Mouse (Mus musculus) liver, embryonic 13.5 days (tissue): ENCODE measurements around the gene Cwc27. TPM values are rescaled to one million over a fixed set of nuclear protein-coding genes. Genes with fewer than 3 reads are reported as not detected.

Experiments
- ATAC-seq: fragments of 200-750 bp; cut with Nextera tagmentation; 2 replicates; pipeline ENCODE4 v1.8.0; 2017; ENCODE audit warnings: low read depth, mild to moderate bottlenecking, moderate number of reproducible peaks, moderate library complexity
- DNase-seq: peaks from one replicate; pipeline ENCODE4 v3.0.0; 2022
- H3K27ac ChIP-seq: fragments of 300-500 bp; sonication (generic); 2 replicates; pipeline ENCODE4 v1.5.1; 2015; ENCODE audit warnings: moderate library complexity, mild to moderate bottlenecking, inconsistent platforms
- H3K27me3 ChIP-seq: fragments of 300-500 bp; sonication (generic); 2 replicates; pipeline ENCODE4 v1.6.1; 2015; ENCODE audit warnings: mild to moderate bottlenecking, inconsistent platforms
- H3K36me3 ChIP-seq: fragments of 300-500 bp; sonication (generic); 2 replicates; pipeline ENCODE4 v1.6.1; 2015; ENCODE audit warnings: mild to moderate bottlenecking, inconsistent platforms
- H3K4me1 ChIP-seq: fragments of 300-500 bp; sonication (generic); replicated peaks from 2 replicates; pipeline ENCODE4 v1.6.1; 2015; ENCODE audit warnings: inconsistent platforms
- H3K4me2 ChIP-seq: fragments of 300-500 bp; sonication (generic); 2 replicates; pipeline ENCODE4 v1.6.1; 2015; ENCODE audit warnings: inconsistent platforms, mild to moderate bottlenecking, moderate library complexity
- H3K4me3 ChIP-seq: fragments of 300-500 bp; sonication (generic); replicated peaks from 2 replicates; pipeline ENCODE4 v1.5.1; 2015; ENCODE audit warnings: mild to moderate bottlenecking, inconsistent platforms
- H3K9ac ChIP-seq: fragments of 300-500 bp; sonication (generic); 2 replicates; pipeline ENCODE4 v1.6.1; 2015; ENCODE audit warnings: mild to moderate bottlenecking, inconsistent platforms
- H3K9me3 ChIP-seq: fragments of 300-500 bp; sonication (generic); replicated peaks from 2 replicates; pipeline ENCODE4 v1.6.1; 2016; ENCODE audit warnings: inconsistent platforms
- WGBS: fragments of 180-500 bp; shearing (Covaris S2); methylation state at CpG from one replicate; pipeline ENCODE4 v1.1.7; 2015; ENCODE audit not compliant: insufficient replicate concordance; 5-methylcytosine and 5-hydroxymethylcytosine counted together
- polyA plus RNA-seq: library from polyadenylated mRNA; unstranded; fragments of >200 nt; fragmentation: Nextera tagmentation; extraction: Ambion mirVana; gene quantifications from 2 replicates; pipeline ENCODE4 v1.2.1, GENCODE M21; 2015

The Cwc27 gene
- polyA plus RNA-seq, 1 experiment from 2014 or later: 12.4 TPM

- WGBS: 81% methylated on average over 1 of the region's 1 CpGs
- Histone ChIP-seq H3K4me2 (no peak overlapping the region), H3K27me3 (no peaks in the 10 kb centered on the region), H3K9ac (no peak overlapping the region), H3K9me3 (no peaks in the 10 kb centered on the region), H3K27ac (no peak overlapping the region), H3K36me3 (peaks cover 11% of the 10 kb centered on the region), H3K4me3 (no peak overlapping the region), H3K4me1 (peaks cover 45% of the 10 kb centered on the region)
- ATAC-seq (no peak), DNase-seq (no peak)
Observed at GRCm38 (mm10) chr13:104821908-104822307, 5.0 kb upstream of the Cwc27 start.

DNA sequence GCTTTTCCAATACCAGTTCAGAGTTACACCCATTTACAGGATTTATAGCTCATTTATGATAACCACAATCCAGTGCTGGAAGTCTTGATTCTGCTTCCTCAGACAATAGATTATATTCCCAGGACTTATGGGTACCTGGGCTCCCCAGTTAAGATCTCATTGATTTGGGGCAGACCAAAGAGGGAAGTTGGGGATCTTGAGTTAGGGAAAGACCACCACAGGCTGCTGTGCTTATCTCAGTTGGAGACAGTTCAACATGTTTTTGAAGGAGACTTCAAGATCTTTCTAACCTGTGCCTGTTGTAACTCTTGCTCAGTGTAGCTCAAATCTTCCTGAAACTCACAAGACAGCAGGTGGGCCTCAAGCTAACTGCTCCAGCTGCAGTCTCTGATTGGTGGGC lies 4.2 kb upstream of the Cwc27 start:
- H3K27ac ChIP-seq: no peak overlapping the region
- H3K9ac ChIP-seq: no peak overlapping the region
- H3K4me1 ChIP-seq: peaks cover 46% of the 10 kb centered on the region
- DNase-seq: no peak
- peaks cover 11% of the 10 kb centered on the region; the same call in 1 of the 2 replicates for H3K36me3 ChIP-seq
- no peak overlapping the region for H3K4me3 ChIP-seq
- H3K27me3 ChIP-seq: no peaks in the 10 kb centered on the region
- no peak overlapping the region for H3K4me2 ChIP-seq
- no peaks in the 10 kb centered on the region for H3K9me3 ChIP-seq
- ATAC-seq: no peak

GRCm38 (mm10) chr13:104817696-104818095 lies 754 bp upstream of the Cwc27 start:
- peak overlapping the region; percentile 78 for H3K4me3 ChIP-seq
- 19% methylated on average over 12 of the region's 12 CpGs for WGBS
- H3K9me3 ChIP-seq: no peaks in the 10 kb centered on the region
- peak overlapping the region; percentile 73 for H3K27ac ChIP-seq
- peaks cover 7% of the 10 kb centered on the region; the same call in 1 of the 2 replicates for H3K36me3 ChIP-seq
- no peaks in the 10 kb centered on the region for H3K27me3 ChIP-seq
- no peak for ATAC-seq
- H3K4me1 ChIP-seq: peaks cover 47% of the 10 kb centered on the region
- peak overlapping the region; percentile 81 for H3K4me2 ChIP-seq
- peak overlapping the region; percentile 85 for H3K9ac ChIP-seq
- DNase-seq: peak; percentile 20

DNA sequence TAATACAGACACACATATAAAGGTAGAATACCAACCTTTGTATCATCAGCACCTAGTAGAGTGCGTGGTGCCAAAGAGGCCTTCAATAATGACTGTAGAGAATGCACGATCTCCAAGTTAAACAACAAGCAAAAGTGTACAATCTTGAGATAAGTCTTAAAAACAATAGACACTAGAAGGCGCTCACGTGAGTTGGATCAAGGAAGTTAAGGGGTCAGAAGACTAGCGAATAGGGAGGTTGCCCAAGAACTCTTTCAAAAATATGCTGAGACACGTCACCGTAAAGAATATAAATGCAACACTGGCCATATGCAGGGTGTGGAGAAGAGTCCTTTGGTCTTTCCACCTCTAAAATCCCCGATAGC lies 690 bp downstream of the Cwc27 start:
- Histone ChIP-seq H3K9me3 (no peaks in the 10 kb centered on the region), H3K4me1 (peaks cover 35% of the 10 kb centered on the region), H3K27me3 (no peaks in the 10 kb centered on the region), H3K4me3 (peak overlapping the region; percentile 78), H3K27ac (peak overlapping the region; percentile 73), H3K4me2 (peak overlapping the region; percentile 81), H3K9ac (peak overlapping the region; percentile 85), H3K36me3 (peaks cover 7% of the 10 kb centered on the region; the same call in 1 of the 2 replicates)
- WGBS: 10% methylated on average over 8 of the region's 8 CpGs
- no peak for DNase-seq
- ATAC-seq: peak; percentile 3

DNA sequence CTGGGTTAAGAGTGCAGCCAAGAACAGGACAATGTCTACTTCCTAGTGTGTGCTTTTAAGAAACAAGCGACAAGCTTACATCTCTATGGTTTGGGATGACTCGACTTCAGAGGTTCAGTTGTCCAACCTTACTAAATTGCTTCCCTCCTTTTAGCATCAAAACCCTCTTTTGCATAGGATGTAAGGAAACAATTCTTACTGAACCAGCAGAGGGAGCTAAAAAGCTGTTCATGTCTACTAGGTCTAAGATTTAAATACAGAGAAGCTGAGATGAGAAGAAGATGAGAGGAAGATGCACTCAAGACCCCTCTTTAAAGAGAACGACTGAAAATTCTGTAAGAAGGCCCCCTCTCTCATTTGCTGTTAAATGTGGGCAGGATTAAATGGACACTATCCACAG lies 11.3 kb downstream of the Cwc27 start:
- no peak overlapping the region for H3K4me2 ChIP-seq
- H3K27me3 ChIP-seq: no peaks in the 10 kb centered on the region

DNA sequence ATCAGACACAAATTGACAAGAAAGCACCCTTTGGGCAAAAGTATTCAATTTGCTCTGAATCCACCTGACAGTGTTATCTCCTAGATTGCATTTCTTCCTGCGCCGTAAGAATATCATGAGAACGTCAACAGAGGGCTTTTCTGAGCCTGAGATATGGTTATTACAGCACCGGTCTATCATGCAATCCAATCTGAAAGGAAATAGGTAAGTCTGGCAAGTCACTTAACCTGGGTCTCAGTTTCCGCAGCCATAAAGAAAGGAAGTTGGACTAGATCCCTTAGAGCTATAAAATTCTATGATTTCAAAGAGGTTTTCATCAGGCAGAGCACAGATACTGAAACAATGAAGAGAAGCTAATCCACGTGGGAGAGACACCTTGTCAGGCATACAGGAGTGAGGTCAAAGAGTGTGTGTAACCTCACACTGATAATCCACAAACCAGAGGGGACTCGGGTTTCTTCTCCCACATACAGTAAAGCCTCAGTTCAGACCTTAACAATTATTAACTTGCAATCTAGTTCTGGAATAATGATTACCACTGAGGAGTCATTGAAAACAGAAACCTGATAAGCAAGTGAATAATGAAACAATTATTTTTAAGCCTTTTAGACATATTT lies 17.3 kb downstream of the Cwc27 start:
- H3K9me3 ChIP-seq: no peaks in the 10 kb centered on the region
- no peak for DNase-seq
- H3K36me3 ChIP-seq: peaks cover 3% of the 10 kb centered on the region; the same call in 1 of the 2 replicates
- no peak for ATAC-seq
- 68% methylated on average over 7 of the region's 7 CpGs for WGBS
- H3K4me2 ChIP-seq: no peak overlapping the region
- no peak overlapping the region for H3K4me3 ChIP-seq
- H3K4me1 ChIP-seq: no peaks in the 10 kb centered on the region
- H3K9ac ChIP-seq: no peak overlapping the region
- no peaks in the 10 kb centered on the region for H3K27me3 ChIP-seq
- H3K27ac ChIP-seq: no peak overlapping the region

More for the DNA sequence above, 11.3 kb downstream of the Cwc27 start:
- ATAC-seq (no peak), DNase-seq (no peak)
- no peaks in the 10 kb centered on the region for H3K4me1 ChIP-seq
- H3K4me3 ChIP-seq: no peak overlapping the region
- 46% methylated on average over 3 of the region's 3 CpGs for WGBS
- no peak overlapping the region for H3K27ac ChIP-seq
- H3K9ac ChIP-seq: no peak overlapping the region
- no peaks in the 10 kb centered on the region for H3K9me3 ChIP-seq
- H3K36me3 ChIP-seq: peaks cover 8% of the 10 kb centered on the region; the same call in 1 of the 2 replicates

DNA sequence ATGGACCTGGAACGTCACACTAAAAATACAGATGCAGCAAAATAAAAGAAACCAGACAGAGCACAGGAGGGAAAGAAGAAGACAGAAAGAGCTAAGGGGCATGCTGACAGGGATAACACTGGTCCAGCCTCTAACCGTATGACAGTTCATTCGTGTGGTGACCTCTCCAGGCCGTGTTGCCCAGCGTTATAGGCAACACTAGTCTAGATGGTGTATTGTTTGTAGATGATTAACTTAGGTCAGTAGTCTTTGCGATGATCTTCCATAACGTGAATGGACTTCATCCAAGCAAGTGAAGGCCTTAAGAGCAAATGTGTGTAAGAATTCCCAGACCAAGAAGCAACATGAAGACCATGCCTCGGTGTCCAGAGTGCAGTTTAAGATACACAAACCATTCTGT lies 17.9 kb downstream of the Cwc27 start:
- Histone ChIP-seq H3K27ac (no peak overlapping the region), H3K9me3 (no peaks in the 10 kb centered on the region), H3K27me3 (no peaks in the 10 kb centered on the region), H3K9ac (no peak overlapping the region), H3K4me2 (no peak overlapping the region), H3K36me3 (peaks cover 3% of the 10 kb centered on the region; the same call in 1 of the 2 replicates), H3K4me1 (no peaks in the 10 kb centered on the region), H3K4me3 (no peak overlapping the region)
- DNase-seq (no peak), ATAC-seq (no peak)
- WGBS: 83% methylated on average over 8 of the region's 8 CpGs

GRCm38 (mm10) chr13:104794421-104794820 lies 22.5 kb downstream of the Cwc27 start:
- Histone ChIP-seq H3K4me2 (no peak overlapping the region), H3K27me3 (no peaks in the 10 kb centered on the region), H3K9me3 (no peaks in the 10 kb centered on the region), H3K4me1 (no peaks in the 10 kb centered on the region), H3K9ac (no peak overlapping the region), H3K36me3 (peaks cover 5% of the 10 kb centered on the region; the same call in 1 of the 2 replicates), H3K27ac (no peak overlapping the region), H3K4me3 (no peak overlapping the region)
- WGBS: 62% methylated on average over 3 of the region's 3 CpGs
- no peak for ATAC-seq
- DNase-seq: no peak

GRCm38 (mm10) chr13:104792184-104792583 lies 24.8 kb downstream of the Cwc27 start, which contains the start of gene Srek1ip1:
TSS of gene Srek1ip1 (plus strand) at chr13:104792484.
- Histone ChIP-seq H3K27ac (no peak within 1 kb of the TSS), H3K27me3 (no peaks in the 10 kb centered on the region), H3K9me3 (no peaks in the 10 kb centered on the region), H3K4me3 (no peak within 1 kb of the TSS), H3K4me2 (no peak within 1 kb of the TSS), H3K4me1 (no peaks in the 10 kb centered on the region), H3K36me3 (peaks cover 5% of the 10 kb centered on the region), H3K9ac (no peak within 1 kb of the TSS)
- ATAC-seq: no peak
- 81% methylated on average over 11 of the region's 11 CpGs for WGBS
- DNase-seq: no peak

- DNase-seq (no peak), ATAC-seq (no peak)
- no peaks in the 10 kb centered on the region for H3K9me3 ChIP-seq
- 16% methylated on average over 2 of the region's 2 CpGs for WGBS
- H3K4me1 ChIP-seq: no peaks in the 10 kb centered on the region
- no peak overlapping the region for H3K4me2 ChIP-seq
- peaks cover 5% of the 10 kb centered on the region for H3K36me3 ChIP-seq
- no peak overlapping the region for H3K4me3 ChIP-seq
- H3K27me3 ChIP-seq: no peaks in the 10 kb centered on the region
- no peak overlapping the region for H3K9ac ChIP-seq
- H3K27ac ChIP-seq: no peak overlapping the region
Observed at GRCm38 (mm10) chr13:104789663-104790062, 27.3 kb downstream of the Cwc27 start.

DNA sequence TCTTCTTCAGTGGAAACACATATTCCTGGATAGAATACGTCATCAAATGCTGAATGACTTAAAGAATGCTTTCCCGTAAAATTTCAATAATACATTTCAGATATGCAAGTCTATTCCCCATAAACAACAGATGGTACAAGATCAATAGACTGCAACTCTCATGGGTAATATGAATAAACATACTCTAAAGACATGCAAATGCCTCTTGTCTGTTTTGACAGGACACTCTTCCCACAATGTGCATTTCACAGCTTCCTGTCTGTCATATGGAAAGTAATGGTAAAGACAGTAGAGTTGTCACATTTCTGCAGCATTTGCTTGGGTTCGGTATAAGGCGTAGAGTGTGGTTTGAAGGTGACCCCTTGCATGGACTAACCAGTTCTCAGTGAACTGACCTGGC lies 29.7 kb downstream of the Cwc27 start:
- no peak overlapping the region for H3K27ac ChIP-seq
- H3K4me3 ChIP-seq: no peak overlapping the region
- DNase-seq (no peak), ATAC-seq (no peak)
- no peak overlapping the region for H3K9ac ChIP-seq
- H3K4me2 ChIP-seq: no peak overlapping the region
- 80% methylated on average over 4 of the region's 4 CpGs for WGBS
- no peaks in the 10 kb centered on the region for H3K4me1 ChIP-seq
- H3K9me3 ChIP-seq: no peaks in the 10 kb centered on the region
- no peaks in the 10 kb centered on the region for H3K27me3 ChIP-seq
- H3K36me3 ChIP-seq: peaks cover 21% of the 10 kb centered on the region

DNA sequence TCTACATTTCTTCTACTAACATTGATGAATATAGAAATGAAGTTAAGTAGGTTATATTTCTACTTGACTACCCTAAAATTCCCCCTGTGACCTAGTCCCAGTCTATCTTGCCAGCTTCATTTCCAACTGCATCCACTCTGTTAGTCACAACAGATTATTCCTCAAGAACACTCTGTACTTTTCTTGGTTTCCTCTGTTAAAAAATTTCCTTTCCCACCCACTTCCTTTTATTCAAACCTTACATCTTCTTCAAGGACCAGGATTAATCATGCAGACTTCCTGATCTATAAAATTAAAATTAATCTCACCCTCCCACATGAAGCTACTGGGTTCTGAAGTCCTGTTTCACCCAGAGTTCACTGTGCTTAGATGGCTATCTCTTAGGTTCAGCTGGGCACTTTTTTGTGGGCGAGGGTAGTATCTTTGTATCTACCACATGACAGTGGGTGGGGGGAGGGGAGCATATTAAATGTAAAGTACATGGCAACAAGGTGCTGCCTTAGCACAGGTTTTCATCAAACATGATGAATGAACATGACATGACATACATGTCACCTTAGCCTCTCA lies 37.8 kb downstream of the Cwc27 start:
- H3K9ac ChIP-seq: no peak overlapping the region
- H3K36me3 ChIP-seq: peaks cover 16% of the 10 kb centered on the region; the same call in 1 of the 2 replicates
- H3K4me1 ChIP-seq: 0 out of 2 replicates have a peak, but pooled peaks cover 2% of the 10 kb centered on the region
- H3K27ac ChIP-seq: no peak overlapping the region
- ATAC-seq: no peak
- H3K27me3 ChIP-seq: no peaks in the 10 kb centered on the region
- WGBS: 7% methylated on average over 1 of the region's 1 CpGs
- no peak overlapping the region for H3K4me3 ChIP-seq
- H3K4me2 ChIP-seq: no peak overlapping the region
- no peaks in the 10 kb centered on the region for H3K9me3 ChIP-seq
- no peak for DNase-seq
